Mouse (Mus musculus) hindbrain, embryonic 14.5 days (tissue): ENCODE results near the gene Prph. TPM values are rescaled to one million over a fixed set of nuclear protein-coding genes. Genes with fewer than 3 reads are reported as not detected.

Experiments
- ATAC-seq: fragments of 200-750 bp; cut with Nextera tagmentation; 2 replicates; pipeline ENCODE4 v1.8.0; 2017; ENCODE audit warnings: moderate number of reproducible peaks, mild to moderate bottlenecking, moderate TSS enrichment, moderate library complexity; ENCODE audit not compliant: low FRiP score
- DNase-seq: peaks from one replicate; pipeline ENCODE4 v3.0.0-alpha.2; 2015; ENCODE audit warnings: low spot score
- H3K27ac ChIP-seq: fragments of 300-500 bp; sonication (generic); 2 replicates; pipeline ENCODE4 v1.5.1; 2014; ENCODE audit warnings: mild to moderate bottlenecking, moderate library complexity
- H3K27me3 ChIP-seq: fragments of 300-500 bp; sonication (generic); 2 replicates; pipeline ENCODE4 v1.6.1; 2014; ENCODE audit warnings: mild to moderate bottlenecking, low read length, mixed read lengths; ENCODE audit not compliant: control insufficient read depth, insufficient read depth
- H3K36me3 ChIP-seq: fragments of 300-500 bp; sonication (generic); replicated peaks from 2 replicates; pipeline ENCODE4 v1.6.1; 2014; ENCODE audit not compliant: control insufficient read depth, insufficient read depth
- H3K4me1 ChIP-seq: fragments of 300-500 bp; sonication (generic); replicated peaks from 2 replicates; pipeline ENCODE4 v1.6.1; 2014; ENCODE audit warnings: antibody characterized with exemption, low read length, mixed read lengths; ENCODE audit not compliant: control insufficient read depth, insufficient read depth
- H3K4me2 ChIP-seq: fragments of 300-500 bp; sonication (generic); replicated peaks from 2 replicates; pipeline ENCODE4 v1.6.1; 2014; ENCODE audit warnings: mild to moderate bottlenecking, moderate library complexity
- H3K4me3 ChIP-seq: fragments of 300-500 bp; sonication (generic); replicated peaks from 2 replicates; pipeline ENCODE4 v1.5.1; 2014; ENCODE audit warnings: mild to moderate bottlenecking, low read length
- H3K9ac ChIP-seq: fragments of 300-500 bp; sonication (generic); 2 replicates; pipeline ENCODE4 v1.6.1; 2014
- H3K9me3 ChIP-seq: fragments of 300-500 bp; sonication (generic); 2 replicates; pipeline ENCODE4 v1.6.1; 2016; ENCODE audit warnings: low read length; ENCODE audit not compliant: control insufficient read depth
- WGBS: fragments of 180-500 bp; shearing (Covaris S2); extraction: QIAGEN DNeasy Blood & Tissue Kit; methylation state at CpG from one replicate; pipeline ENCODE4 v1.1.7; 2014; 5-methylcytosine and 5-hydroxymethylcytosine counted together
- polyA plus RNA-seq: library from polyadenylated mRNA; unstranded; fragments of >200 nt; fragmentation: Nextera tagmentation; extraction: Ambion mirVana; gene quantifications from 2 replicates; pipeline ENCODE4 v1.2.1, GENCODE M21; 2014

Prph gene
- polyA plus RNA-seq, 1 experiment from 2014 or later = 77.9 TPM

DNA sequence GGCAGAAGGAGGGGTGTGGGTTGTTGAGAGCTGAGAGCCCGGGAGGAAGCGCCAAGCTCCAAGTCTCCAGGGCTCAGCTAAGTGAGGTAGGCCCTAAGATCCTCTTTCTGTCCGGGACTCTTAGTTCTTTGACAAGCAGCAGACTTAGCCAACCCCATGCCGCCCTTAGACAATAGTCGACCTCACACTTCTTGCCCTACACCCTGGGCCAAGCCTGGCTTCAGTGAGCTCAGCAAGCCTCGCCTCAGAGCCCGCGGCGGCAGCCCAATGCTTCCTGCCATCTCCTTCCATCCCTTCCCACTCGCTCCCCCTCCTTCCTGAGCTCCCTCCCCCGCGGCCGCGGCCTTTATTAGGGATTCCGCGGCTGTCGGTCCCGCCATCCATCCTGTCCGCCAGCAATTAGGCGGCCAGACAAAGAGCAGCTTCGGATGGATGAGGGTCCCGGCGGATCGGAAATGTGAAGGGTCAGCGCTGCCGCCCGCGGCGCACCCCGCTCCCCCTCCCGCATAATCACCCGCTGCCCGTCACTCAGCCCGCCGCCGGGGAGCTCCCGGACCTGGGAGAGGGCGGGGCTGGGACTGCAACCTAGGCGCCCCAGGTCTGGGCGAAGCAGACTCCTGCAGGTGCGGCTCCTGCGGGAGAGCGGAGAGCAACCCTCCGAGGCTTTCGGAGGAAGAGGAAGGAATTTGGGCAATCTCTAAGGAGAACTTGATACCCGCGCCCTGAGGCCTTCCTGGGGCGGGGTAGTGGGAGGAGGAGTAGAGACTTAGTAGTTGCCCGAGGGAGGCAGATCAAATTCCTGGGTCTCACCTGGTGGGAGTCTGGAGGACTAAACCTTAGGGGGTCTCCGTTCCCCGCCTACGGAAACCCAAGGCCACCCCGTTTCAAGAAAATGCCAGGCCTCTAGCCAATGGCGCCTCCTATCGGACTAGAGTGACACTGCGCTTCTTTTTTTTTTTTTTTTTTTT lies 38.6 kb downstream of the Prph start:
- peak; percentile 67 for DNase-seq
- H3K4me2 ChIP-seq = peak overlapping the region; percentile 94
- peaks cover 55% of the 10 kb centered on the region for H3K4me1 ChIP-seq
- WGBS = 1% methylated on average over 56 of the region's 56 CpGs
- H3K4me3 ChIP-seq = peak overlapping the region; percentile 42
- no peaks in the 10 kb centered on the region for H3K9me3 ChIP-seq
- ATAC-seq = peak; percentile 46
- peak overlapping the region; percentile 57 for H3K9ac ChIP-seq
- H3K27ac ChIP-seq = peak overlapping the region; percentile 63
- H3K36me3 ChIP-seq = no peaks in the 10 kb centered on the region
- peaks cover 70% of the 10 kb centered on the region for H3K27me3 ChIP-seq

DNA sequence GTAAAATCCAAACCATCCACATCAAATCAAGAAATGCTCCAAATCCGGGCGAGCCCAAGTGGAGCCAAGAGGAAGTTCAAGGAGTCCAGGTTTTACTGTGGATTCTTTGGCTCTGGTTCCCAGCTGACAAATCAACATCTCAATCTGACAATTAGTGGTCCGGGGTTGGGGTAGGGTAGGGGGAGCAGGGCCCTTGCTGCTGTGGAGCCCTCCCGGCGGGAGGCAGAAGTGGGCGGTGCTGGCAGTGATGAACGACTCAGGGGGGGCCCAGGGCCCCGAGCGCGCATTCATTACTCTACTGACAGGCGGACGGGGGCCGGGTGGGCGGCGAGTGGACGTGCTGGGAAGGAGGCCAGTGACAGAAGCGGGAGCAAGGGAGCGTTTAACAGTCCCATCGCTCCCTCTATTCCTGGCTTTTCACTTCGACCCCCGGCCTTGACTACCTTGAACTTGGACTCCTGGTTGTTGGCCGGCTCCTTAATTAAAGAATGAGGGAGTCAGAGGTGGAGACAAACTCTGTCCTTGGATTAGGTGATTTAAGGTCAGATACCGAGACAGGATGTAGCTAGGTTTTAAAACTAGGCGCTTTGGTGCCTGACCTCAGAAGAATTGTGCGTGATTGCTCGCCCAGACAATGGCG lies 39.8 kb downstream of the Prph start:
- peak; percentile 49 for DNase-seq
- 2% methylated on average over 27 of the region's 27 CpGs for WGBS
- no peak overlapping the region for H3K4me3 ChIP-seq
- H3K4me2 ChIP-seq = peak overlapping the region; percentile 24; the same call in 1 of the 2 replicates
- no peak overlapping the region for H3K9ac ChIP-seq
- peaks cover 70% of the 10 kb centered on the region for H3K27me3 ChIP-seq
- ATAC-seq = peak; percentile 32; the same call in 1 of the 2 replicates
- H3K36me3 ChIP-seq = no peaks in the 10 kb centered on the region
- peaks cover 51% of the 10 kb centered on the region for H3K4me1 ChIP-seq
- no peak overlapping the region; the same call in 1 of the 2 replicates for H3K27ac ChIP-seq
- H3K9me3 ChIP-seq = no peaks in the 10 kb centered on the region

- Histone ChIP-seq H3K4me1 (peaks cover 51% of the 10 kb centered on the region), H3K9me3 (no peaks in the 10 kb centered on the region), H3K4me3 (no peak overlapping the region), H3K9ac (no peak overlapping the region), H3K27ac (no peak overlapping the region), H3K4me2 (no peak overlapping the region), H3K36me3 (no peaks in the 10 kb centered on the region), H3K27me3 (peaks cover 73% of the 10 kb centered on the region)
- ATAC-seq = no peak
- no peak for DNase-seq
- WGBS = 5% methylated on average over 6 of the region's 6 CpGs
Measured at GRCm38 (mm10) chr15:99095356-99095755, 40.4 kb downstream of the Prph start.

- whole genome bisulfite sequencing = 3% methylated on average over 24 of the region's 24 CpGs
- H3K4me3 ChIP-seq = peak overlapping the region; percentile 37
- H3K27ac ChIP-seq = no peak overlapping the region
- DNase-seq (no peak), ATAC-seq (no peak)
- peaks cover 51% of the 10 kb centered on the region for H3K4me1 ChIP-seq
- H3K9me3 ChIP-seq = no peaks in the 10 kb centered on the region
- peak overlapping the region; percentile 76 for H3K4me2 ChIP-seq
- no peaks in the 10 kb centered on the region for H3K36me3 ChIP-seq
- H3K27me3 ChIP-seq = peaks cover 78% of the 10 kb centered on the region
- peak overlapping the region; percentile 49; the same call in 1 of the 2 replicates for H3K9ac ChIP-seq
Measured at GRCm38 (mm10) chr15:99096061-99096793, 41.3 kb downstream of the Prph start.

GRCm38 (mm10) chr15:99096831-99097500 lies 42.0 kb downstream of the Prph start:
- H3K9me3 ChIP-seq = no peaks in the 10 kb centered on the region
- peak overlapping the region; percentile 37 for H3K4me3 ChIP-seq
- H3K9ac ChIP-seq = peak overlapping the region; percentile 49; the same call in 1 of the 2 replicates
- H3K27ac ChIP-seq = no peak overlapping the region
- under 1% methylated on average over 45 of the region's 58 CpGs for WGBS
- no peaks in the 10 kb centered on the region for H3K36me3 ChIP-seq
- DNase-seq (no peak), ATAC-seq (no peak)
- H3K4me2 ChIP-seq = peak overlapping the region; percentile 76
- peaks cover 51% of the 10 kb centered on the region for H3K4me1 ChIP-seq
- peaks cover 80% of the 10 kb centered on the region for H3K27me3 ChIP-seq

- under 1% methylated on average over 39 of the region's 39 CpGs for WGBS
- Histone ChIP-seq H3K9ac (0 out of 2 replicates have a peak overlapping the region, but pooled peaks have one; percentile 49), H3K4me1 (peaks cover 50% of the 10 kb centered on the region), H3K9me3 (no peaks in the 10 kb centered on the region), H3K27me3 (peaks cover 74% of the 10 kb centered on the region), H3K4me3 (peak overlapping the region; percentile 37), H3K36me3 (no peaks in the 10 kb centered on the region), H3K27ac (no peak overlapping the region), H3K4me2 (peak overlapping the region; percentile 76)
- ATAC-seq (no peak), DNase-seq (no peak)
Measured at GRCm38 (mm10) chr15:99097840-99098492, 43.0 kb downstream of the Prph start.

GRCm38 (mm10) chr15:99098493-99098861 lies 43.5 kb downstream of the Prph start:
- Histone ChIP-seq H3K27me3 (peaks cover 73% of the 10 kb centered on the region), H3K4me3 (peak overlapping the region; percentile 37), H3K9me3 (no peaks in the 10 kb centered on the region), H3K27ac (no peak overlapping the region), H3K4me2 (peak overlapping the region; percentile 76), H3K9ac (no peak overlapping the region), H3K4me1 (peaks cover 45% of the 10 kb centered on the region), H3K36me3 (no peaks in the 10 kb centered on the region)
- ATAC-seq (no peak), DNase-seq (no peak)
- WGBS = under 1% methylated on average over 9 of the region's 9 CpGs

- no peak overlapping the region for H3K27ac ChIP-seq
- H3K27me3 ChIP-seq = peaks cover 68% of the 10 kb centered on the region
- ATAC-seq = peak; percentile 38; the same call in 1 of the 2 replicates
Measured at GRCm38 (mm10) chr15:99099139-99099556, 44.2 kb downstream of the Prph start.

More at GRCm38 (mm10) chr15:99099139-99099556, 44.2 kb downstream of the Prph start:
- Histone ChIP-seq H3K4me3 (no peak overlapping the region), H3K9ac (no peak overlapping the region), H3K4me1 (peaks cover 39% of the 10 kb centered on the region), H3K9me3 (no peaks in the 10 kb centered on the region), H3K4me2 (peak overlapping the region; percentile 6; the same call in 1 of the 2 replicates), H3K36me3 (no peaks in the 10 kb centered on the region)
- DNase-seq = peak; percentile 73
- WGBS = 1% methylated on average over 15 of the region's 15 CpGs
